18 mouse cellular contexts compared by ENCODE assay signal in genomic region chr17:79658863-79659262, GRCm38 (mm10). TPM values are rescaled to one million over a fixed set of nuclear protein-coding genes. Genes with fewer than 3 reads are reported as not detected.
"Had no signal": no experiment of that assay in that cellular context is flagged by ENCODE, and none has a peak within 500 bp of the region (broad histone marks: within the 10 kb centered on the region; RNA-seq: fewer than 3 reads in every experiment).

No protein-coding gene starts in this region.

- H3K9me3 ChIP-seq: limb, embryonic 12.5 days; limb, embryonic 15.5 days; lung, embryonic 15.5 days; megakaryocyte, embryonic 14.5 days; midbrain, embryonic 12.5 days; stomach, embryonic 15.5 days had no signal

- H3K4me3 ChIP-seq: limb, embryonic 12.5 days; limb, embryonic 15.5 days; lung, embryonic 15.5 days; megakaryocyte, embryonic 14.5 days; midbrain, embryonic 12.5 days; stomach, embryonic 15.5 days had no signal

- H3K36me3 ChIP-seq: limb, embryonic 12.5 days; limb, embryonic 15.5 days; lung, embryonic 15.5 days; midbrain, embryonic 12.5 days; stomach, embryonic 15.5 days had no signal

- H3K27ac ChIP-seq: hindbrain, postnatal 0 days; limb, embryonic 12.5 days; limb, embryonic 15.5 days; lung, embryonic 15.5 days; midbrain, embryonic 12.5 days; stomach, embryonic 15.5 days had no signal

- H3K4me2 ChIP-seq: limb, embryonic 12.5 days; limb, embryonic 15.5 days; lung, embryonic 15.5 days; midbrain, embryonic 12.5 days; stomach, embryonic 15.5 days had no signal

- H3K9ac ChIP-seq: limb, embryonic 12.5 days; limb, embryonic 15.5 days; lung, embryonic 15.5 days; midbrain, embryonic 12.5 days; stomach, embryonic 15.5 days had no signal

- ATAC-seq: hindbrain, postnatal 0 days; inflammation-experienced regulatory T-cells, adult 6 months had no signal

- DNase-seq: kidney, adult 11 months; kidney, adult 8-10 months; kidney, postnatal 14 days; kidney, postnatal 4 days; left cerebral cortex, postnatal 4 days; lung, adult 18-20 months; lung, postnatal 10 days; lung, postnatal 36 days; right cerebral cortex, postnatal 4 days; thymus, postnatal 25 days had no signal

- H3K4me1 ChIP-seq: limb, embryonic 12.5 days; megakaryocyte, embryonic 14.5 days; midbrain, embryonic 12.5 days; stomach, embryonic 15.5 days had no signal

- H3K27me3 ChIP-seq: limb, embryonic 12.5 days; lung, embryonic 15.5 days; midbrain, embryonic 12.5 days; stomach, embryonic 15.5 days had no signal

RNA-seq across cellular contexts. Expression of gene Cyp1b1, which starts 56.0 kb away (rescaled TPM):
- polyA plus RNA-seq: inflammation-experienced regulatory T-cells, adult 6 months had no signal
